Mouse (Mus musculus) kidney, postnatal 36 days (tissue): ENCODE data around the gene Lhfp.

Experiments
- DNase-seq, 2 experiments: peaks; one replicate each; pipeline ENCODE4 v3.0.0; 2021 to 2022; ENCODE audit warnings: mixed read lengths in 2 of 2

Lhfp gene

DNA sequence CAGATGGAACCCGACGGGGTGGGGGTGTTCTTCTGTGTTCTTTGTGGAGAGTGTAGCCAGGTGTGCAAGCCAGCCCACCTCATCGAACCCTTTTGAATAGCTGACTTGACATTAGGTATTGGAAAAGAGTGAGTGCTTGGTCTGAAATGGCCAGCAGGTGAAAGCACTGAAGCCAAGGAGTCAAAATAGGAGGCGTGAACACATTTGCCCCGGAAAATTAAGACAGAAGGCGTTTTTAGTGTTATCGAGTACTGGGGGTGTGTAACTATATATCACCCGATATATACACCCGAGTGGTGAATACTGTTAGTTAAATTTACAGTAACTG lies 876 bp downstream of the Lhfp start:
- no peak for DNase-seq

DNA sequence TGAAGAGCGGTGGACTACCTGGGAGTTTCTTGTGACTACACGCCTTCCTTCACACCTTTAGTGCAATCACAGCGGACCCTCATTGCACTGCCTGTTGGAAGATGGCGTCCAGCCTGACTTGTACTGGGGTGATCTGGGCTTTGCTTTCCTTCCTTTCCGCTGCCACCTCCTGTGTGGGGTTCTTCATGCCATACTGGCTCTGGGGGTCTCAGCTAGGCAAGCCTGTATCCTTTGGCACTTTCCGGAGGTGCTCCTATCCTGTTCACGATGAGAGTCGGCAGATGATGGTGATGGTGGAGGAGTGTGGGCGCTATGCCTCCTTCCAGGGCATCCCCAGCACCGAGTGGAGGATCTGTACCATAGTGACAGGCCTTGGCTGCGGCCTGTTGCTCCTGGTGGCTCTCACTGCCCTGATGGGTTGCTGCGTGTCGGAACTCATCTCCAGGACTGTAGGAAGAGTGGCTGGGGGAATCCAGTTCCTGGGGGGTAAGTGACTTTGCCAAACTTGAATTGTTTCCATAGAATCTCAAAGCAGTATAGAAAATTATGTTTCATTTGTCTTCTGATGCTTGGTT lies 2.0 kb downstream of the Lhfp start:
- no peak for DNase-seq

DNA sequence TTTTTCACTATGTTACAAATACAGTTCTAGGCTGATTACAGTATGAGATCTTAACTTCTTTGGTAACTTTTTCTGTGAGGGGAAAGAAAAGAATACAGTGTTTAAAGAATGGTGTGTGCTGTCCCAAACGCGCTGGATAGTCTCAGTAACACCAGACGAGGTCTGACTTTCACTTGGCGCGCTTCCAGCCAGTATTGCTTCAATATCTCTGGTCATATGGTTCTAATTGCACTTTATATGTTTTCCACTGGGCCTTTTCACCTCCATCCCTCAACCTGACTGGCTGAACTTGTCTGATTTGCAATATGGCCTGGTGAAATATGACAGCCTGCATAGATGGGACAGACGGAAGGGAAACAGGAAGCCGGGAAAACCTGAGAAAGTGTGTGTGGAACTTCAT lies 2.9 kb downstream of the Lhfp start:
- peak in 1 of 2 experiments; percentile 23 for DNase-seq

DNA sequence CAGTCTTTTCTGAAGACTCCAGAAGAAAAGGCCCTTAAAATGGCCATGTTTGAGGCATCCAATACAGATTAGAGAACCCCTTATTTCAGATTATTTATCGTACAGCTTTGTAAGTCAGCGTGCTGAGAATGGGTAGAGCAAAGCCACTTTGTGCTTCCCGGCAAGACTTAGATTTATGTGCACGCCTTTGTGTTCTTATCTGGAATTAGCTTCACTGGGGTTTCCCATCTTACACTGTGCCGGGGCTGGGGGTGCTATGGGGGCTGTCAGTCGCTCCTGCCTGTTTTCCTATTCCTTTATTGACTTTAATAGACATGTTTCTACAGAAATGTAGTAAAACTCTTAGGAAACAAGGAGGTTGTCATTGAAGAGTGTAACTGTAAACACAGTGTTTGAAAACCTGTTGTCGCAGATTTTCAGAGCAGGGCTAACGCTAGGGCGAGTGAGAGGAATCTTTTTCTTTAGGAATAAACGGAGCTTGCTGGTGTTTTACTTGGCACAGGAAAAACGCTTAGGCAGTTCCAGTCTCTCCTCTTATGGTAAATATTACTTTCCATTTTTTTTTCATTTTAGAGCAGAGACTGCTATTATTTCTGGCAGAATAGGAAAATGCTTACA lies 3.5 kb downstream of the Lhfp start:
- no peak for DNase-seq

DNA sequence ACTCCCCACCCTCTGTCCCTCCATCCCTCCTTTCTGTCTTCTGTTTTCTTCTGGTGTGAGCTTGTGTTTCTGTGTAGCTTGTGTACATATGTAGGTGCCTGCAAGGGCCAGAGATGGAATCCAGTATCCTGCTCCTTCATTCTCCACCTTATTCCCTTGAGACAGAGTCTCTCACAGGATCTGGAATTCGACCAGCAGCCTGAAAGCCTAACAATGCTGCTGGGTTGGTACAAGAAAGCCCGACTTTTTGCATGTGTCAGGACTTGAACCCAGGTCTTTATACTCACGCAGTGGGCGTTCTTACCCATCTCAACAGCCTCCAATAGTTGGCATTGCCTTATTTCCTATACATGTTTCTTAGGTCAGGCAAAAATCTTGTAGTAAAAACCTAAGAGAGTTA lies 4.4 kb downstream of the Lhfp start:
- no peak for DNase-seq

DNA sequence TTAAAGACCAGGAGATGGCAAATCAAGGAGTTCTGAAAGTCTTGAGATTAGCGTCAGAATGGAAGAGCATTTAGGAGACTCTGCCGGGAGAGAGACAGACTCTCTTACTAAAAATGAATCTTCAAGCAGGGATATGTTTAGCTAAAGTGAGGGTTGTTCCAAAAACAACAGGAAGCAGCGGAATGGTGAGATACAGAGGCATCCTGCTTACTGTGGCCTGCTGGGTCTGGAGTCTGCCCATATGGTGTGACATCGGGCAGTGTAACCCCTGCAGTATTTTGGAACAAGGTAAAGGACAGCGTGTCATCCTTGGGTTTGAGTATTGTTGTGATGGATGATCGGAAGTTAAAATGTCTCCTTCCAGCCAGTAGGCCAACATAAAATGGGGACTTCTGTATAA lies 5.0 kb downstream of the Lhfp start:
- no peak for DNase-seq

DNA sequence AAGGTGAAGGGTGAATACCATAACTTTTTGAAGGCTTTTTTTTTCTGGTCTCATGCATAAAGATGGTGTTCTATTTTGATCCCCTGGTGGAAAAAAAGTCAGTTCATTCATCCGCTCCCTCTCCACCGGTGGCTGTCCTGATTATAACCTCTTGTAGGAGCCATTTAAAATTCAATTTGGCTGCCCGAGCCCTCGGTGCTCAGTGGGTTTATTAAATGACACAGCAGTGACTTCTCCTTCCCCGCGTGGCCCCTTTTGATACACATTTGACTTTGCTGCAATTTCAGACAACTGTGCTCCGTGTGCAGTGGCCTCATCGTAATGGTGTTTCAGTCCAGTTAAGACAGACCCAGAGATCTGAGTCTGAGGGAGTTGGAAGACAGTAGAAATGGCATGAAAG lies 11.1 kb downstream of the Lhfp start:
- DNase-seq, result no peak

DNA sequence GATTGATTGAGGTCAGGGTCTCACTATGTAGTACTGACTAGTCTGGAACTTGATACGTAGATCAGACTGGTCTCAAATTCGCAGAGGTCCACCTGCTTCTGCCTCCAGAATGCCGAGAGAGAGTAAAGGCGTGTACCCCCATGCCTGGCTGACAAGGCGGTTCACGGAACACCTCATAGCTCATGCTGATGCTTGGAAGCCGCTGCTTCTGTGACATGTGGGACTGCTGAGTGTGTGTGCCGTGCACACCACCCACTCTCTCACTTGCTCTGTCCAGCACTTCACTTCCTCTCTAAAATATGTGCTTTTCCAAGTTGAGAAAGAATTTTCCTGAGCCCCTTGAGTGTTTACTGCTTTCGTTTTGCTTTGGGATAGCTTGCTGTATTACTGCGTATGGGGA lies 15.1 kb downstream of the Lhfp start:
- DNase-seq, result no peak

DNA sequence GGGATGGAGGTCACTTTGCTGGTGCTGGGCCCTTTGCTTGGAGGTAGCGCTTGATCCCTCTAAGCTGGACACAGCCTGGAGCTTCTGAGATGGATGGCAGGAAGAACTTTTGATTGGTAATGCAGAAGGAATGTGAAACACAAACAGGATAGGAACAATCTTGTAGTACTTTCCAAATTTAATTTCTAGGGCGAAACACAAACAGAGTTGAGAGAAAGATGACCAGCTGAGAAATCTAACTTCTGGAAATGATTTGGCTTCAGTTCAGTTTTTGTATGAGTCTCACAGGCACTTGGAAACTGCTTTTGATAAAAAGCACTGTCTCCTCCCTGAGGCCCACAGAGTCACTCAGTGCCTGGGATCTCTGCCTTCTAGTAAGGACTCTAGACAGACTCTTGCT lies 18.6 kb downstream of the Lhfp start:
- DNase-seq, result peak in 1 of 2 experiments; percentile 37

DNA sequence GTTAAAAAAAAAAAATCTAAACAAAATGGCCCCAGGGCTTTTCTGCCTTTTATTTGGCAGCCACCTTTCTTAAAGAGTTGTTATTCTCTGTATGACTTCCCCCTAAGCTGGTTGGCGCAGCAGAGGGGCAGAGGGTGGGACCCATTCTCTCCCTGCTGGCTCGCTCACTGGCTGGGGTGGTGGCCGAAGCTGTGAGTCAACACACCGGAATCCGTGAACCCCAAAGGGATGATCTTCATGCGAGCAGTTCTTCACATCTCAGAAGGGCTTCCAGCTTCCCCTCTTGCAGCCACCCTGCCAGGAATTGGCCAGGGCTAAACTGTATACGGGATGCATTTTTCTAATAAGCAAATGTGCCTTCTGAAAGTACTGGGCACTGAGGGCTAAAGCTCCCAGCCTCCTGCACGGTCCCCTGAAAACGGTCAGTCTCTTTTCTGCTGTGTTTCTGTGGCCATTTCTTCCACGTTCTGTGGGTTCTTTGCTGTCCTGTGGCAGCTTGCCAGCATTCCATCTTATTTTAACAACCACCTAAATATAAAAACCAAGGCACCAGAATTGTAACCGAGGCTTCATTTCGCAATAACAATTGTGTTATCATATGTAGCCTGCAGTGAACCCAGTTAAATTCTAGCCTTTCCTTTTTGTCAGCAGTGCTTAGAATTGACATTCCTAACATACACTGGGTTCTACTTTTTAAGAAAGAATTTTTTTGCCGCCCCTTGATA lies 22.3 kb downstream of the Lhfp start:
- DNase-seq, result no peak

DNA sequence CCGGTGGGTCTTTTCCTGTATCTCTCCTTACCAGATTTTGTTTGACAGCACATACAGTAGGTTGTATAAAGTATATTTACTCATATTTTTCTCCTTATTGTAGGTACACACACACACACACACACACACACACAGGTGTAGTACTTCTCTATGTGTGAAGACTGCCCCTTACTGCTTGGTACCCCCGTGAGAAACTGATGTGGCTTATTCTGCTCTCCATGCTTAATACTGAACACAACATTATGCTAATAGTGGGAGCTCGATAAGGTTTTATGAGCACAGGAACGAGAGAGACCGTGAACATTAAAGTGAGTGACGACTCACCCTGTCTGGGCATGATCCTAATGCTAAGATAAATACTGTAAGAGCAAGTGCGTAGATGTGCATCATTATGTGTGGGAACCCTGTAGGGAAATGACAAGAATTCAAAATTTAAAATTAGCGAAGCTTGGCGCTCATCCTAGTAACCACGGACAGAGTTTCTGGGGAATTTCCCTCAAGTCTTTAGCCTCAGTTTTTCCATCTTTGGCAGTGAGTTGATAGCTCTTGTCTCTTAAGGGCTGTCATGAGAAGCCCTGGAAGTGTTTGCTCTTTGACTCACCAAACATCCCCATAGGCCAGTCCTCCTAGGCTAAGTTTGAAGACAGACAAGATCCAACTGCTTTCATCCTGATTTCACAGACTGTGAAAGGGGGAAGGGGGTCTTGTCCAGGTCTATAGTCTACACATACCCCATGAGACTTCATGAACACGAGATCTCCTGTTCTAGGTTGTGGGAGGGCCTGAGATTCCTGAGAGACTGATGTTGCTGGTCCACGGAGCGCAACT lies 24.2 kb downstream of the Lhfp start:
- DNase-seq, result no peak

DNA sequence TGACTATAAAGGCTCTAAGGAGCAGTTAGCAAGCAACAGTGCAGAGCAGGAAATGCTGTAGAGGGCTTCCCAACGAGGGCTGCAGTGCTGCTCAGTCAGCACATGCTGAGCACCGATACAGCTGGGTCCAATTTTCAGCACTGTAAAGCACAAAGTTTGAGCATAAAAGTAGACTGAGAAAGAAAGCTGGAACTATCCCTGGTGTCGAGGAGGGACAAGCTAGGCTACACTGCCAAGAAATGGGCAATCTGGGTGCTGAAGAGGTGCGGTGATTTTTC lies 24.7 kb downstream of the Lhfp start:
- no peak for DNase-seq

DNA sequence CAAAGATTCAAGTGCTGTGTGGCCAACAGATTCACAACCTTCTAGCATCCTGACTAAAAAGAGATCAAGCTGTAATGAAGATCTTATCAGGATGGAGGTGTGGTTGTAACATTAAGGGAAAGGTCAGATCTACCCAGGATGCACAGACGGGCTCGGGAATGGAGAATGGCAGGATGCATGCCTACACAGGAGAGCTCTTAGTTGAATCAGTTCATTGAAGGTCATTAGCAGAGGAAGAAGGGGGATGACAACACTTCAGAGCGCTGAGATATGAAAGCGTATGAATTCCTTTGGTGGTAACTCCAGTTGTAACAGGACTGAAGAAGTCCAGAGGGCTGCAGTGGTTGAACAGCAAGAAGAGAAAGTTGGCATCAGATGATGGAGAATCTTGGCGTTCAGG lies 27.1 kb downstream of the Lhfp start:
- DNase-seq, result no peak

DNA sequence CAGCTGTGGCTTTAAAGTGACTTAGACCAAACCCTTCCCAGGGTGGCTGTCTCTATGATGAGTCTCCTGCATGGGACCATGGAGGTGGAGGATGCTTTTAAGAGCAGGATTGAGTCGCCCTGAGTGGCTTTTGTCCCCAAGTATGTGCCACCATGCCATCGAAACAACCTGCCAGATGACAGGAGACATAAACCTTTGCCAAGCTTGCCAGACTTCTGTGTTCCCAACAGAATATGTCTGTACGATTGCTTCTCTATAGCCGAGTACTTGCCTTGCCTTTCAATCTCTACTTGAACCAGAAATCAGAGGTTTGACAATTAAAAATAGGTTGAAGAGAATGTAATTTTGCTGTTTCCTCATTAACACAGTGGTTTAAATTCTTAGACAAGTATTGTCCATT lies 32.9 kb downstream of the Lhfp start:
- no peak for DNase-seq

DNA sequence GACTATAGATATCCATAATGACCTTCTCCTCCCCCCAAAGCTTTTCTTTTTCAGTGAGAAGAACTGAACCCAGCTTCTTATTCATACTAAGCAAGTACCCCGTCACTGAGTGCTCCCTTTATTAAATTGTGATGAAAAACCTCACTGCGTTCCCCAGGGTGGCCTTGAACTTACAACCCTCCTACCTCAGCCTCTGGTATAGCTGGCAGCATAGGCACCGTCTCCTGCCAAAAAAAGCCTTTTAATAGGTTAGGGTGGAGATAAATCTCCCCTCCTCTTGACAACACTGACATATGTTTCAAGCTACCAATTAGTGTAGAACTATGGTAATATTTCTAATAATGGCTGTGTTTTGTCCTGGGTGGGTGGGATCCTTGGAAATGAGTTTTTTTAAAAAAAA lies 33.4 kb downstream of the Lhfp start:
- DNase-seq, result no peak

DNA sequence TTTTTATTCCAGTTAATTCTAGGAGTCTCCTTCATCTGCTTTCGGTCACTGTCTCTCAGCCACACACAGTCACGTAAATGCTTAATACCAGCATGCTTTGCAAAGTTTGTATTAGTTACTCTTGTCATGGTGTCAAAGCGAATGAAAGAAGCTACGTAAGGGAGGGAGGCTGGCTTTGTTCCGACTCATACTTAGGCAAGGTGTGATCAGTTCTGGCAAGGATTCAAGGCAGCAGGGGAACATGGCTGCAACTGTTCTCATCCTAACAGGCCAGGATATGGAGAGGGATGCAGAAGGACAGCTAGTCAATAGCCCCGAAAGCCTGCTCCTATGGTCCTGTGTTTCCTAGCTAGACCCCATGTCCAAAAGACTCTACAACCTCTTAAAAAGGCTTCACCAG lies 39.0 kb downstream of the Lhfp start:
- no peak for DNase-seq

DNA sequence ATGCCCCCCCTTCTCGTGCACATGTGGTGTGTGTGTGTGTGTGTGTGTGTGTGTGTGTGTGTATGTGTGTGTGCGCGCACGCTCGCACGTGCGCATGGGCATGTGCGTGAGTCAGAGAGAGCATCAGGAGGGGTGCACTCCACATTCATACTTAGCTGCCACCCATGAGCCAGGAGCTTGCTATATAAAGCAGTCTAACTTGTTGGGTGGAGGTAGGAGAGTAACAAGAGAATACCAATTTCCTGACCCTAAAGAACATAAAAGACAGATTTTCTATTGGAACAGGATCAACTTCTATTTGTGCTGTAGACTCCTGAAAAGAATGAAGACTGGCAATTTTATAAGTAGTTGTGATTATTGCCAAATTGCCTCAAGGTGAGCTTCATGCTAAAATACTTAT lies 39.4 kb downstream of the Lhfp start:
- DNase-seq, result no peak

DNA sequence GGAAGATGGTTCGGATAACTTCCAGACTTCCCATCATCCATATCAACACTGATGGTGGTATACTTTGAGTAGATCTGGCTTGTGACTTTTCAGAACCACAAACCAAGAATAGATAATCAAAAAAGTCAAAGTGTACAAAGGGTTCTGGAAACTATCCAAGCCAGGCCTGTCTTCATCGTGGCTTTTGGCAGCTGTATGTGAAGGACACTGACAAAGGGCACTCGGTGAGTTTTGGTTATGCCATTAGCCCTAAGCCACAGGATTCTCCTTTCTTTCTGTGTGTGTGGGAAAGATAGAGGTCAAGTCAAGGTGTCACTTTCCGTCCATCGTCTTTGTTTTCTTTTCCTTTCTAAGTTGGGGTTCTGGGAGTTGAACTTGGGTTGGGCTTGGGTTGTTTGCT lies 42.4 kb downstream of the Lhfp start:
- DNase-seq, result no peak

DNA sequence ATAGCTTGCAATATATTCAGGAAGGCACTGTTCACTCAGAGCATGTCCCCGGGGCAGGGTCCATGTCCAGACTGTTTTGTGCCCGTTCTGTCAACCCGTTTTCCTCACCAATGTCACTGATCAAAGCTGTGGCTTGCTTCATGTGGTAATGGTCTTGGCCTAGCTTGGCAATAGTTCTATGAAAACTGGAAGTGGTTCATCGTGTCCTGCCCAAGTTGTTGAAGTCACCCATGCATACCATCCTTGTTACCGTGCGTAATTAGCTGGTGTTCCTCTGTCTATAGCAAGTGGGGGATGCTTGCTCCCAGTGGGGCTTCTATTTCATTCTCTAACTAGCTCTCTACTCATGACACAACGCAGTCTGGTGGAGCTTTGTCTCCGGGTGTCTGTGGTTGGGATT lies 43.5 kb downstream of the Lhfp start:
- DNase-seq, result no peak

DNA sequence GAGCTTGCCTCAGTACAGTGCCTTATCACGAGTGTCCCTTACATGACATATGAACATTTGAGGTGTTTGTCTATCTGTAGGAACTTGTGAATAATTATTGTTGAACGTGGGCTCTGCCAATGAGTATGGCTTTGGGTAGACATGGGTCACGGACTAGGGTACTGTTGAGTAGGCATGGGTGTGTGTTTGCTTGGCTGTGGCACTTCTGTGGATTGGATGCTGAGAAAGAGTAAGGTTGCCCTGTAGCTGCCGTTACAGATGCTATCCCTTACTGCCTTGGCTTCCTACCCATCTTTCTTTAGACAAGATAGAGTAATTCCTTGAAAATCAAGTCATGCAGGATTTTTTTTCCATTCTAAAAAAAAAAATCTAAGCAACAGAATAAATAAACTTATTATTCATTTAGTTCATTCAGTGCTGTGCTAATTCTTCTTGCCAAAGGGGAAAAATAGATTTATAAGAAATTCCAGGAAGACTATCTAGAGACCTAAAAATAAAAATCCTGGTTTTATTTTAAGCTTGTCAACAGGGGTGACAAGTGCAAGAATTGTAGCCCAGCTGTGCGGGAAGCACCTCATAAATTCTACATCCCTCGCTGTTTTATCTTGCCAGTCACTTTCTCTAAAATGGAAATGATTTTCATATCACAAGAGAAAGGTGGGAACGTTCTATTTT lies 45.3 kb downstream of the Lhfp start:
- DNase-seq, result peak; percentile 5 to 15

DNA sequence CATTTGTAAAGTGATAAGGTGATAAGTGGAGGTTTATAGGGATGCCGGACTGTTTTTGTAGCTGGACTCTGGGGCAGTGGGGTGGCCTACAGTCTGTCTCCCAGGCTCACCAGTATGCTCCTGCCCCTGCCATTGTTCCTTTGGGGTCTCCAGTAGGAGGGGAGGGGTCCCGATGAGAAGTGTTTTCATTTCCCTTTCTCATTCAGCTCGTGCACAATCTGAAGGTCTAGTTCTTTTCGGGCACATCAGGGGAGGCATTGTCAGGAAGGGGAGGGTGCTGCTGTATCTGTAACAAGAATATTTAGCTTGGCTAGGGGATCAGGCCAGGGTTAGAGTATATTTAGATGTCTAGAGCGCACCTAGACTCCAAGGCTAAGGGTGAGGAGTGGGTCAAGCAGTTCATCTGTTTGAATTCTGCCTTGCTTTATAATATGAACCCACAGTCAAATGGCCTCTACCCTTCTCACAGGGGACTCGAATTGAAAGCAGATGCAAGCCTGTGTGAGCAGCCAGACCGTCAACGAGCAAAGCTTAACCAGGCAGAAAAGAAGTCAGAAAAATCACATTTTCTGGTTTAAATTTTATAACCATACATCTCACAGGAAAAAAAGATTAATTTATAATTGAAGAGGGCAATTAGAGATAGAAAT lies 46.0 kb downstream of the Lhfp start:
- no peak for DNase-seq

DNA sequence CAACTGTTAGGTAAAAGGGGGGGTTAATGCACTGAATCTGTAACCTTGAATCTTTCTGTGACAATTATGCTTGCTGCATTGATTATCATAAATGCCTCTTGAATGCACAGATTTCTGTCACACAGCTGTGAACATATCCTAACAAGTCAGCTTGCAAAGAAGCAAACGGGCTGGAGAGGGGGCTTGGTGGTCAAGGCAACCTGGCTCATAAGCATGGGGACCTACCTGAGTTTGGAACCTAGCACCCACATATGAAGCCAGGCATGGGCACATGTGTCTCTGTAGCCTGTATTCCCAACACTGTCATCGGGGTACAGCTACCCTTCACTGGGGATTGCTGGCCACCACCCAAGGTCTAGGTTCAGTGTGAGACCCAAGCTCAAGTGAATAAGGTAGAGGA lies 48.6 kb downstream of the Lhfp start:
- DNase-seq, result no peak

DNA sequence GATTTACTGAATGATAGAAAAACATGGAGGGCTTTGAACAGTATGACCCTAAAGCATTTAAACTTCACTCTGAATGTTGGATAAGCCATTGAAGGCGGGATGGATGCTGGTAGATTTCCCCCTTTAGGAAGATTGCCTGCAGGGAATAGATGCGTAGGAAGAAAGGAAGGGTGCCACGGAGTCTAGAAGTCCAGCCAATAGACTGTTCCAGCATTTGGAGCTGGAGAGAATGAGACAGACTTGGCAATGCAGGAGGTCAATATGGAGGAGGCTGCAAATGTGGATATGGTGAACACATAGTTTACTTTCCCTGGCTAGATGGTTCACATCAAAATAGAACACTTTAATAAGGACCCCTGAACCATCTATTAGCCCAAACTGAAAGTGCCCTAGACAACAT lies 58.9 kb downstream of the Lhfp start:
- no peak for DNase-seq
